Comparison of ENCODE assay signal across 22 mouse cellular contexts in the genomic region with DNA sequence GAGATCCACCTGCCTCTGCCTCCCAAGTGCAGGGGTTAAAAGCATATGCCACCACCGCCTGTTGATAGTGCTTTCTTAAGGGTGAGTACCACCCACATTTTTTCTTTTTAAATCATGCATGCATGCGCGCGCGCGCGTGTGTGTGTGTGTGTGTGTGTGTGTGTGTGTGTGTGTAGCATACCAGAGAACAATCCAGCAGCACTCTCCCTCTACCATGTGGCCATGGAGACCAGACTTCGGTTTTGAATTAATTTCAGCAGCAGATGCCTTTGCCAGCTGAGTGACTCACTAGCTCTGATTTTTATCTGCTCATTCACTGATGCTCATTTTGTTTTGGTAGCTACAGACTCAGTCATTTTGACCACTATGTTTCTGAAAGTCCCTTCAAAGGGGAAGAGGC. TPM values are rescaled to one million over a fixed set of nuclear protein-coding genes. Genes with fewer than 3 reads are reported as not detected.
DNase-seq lines count a peak whose midpoint lies in the region; ATAC-seq and TF ChIP-seq lines count a peak whose summit lies in the region.
"Had no signal": no experiment of that assay in that cellular context is flagged by ENCODE, and none has a peak within 500 bp of the region (broad histone marks: within the 10 kb centered on the region; RNA-seq: fewer than 3 reads in every experiment).

No protein-coding gene starts in this region.

- H3K9me3 ChIP-seq in lung, postnatal 0 days (ENCODE audit: low read length) = no peaks in the 10 kb centered on the region

- H3K4me2 ChIP-seq in lung, postnatal 0 days (replicated peaks; ENCODE audit: low read depth, low read length) = no peak overlapping the region

- no peaks in the 10 kb centered on the region for H3K36me3 ChIP-seq in lung, postnatal 0 days (ENCODE audit: insufficient read depth, low read length)

- no peak for ATAC-seq in lung, postnatal 0 days
- no peak for ATAC-seq in CD4-positive, CD25-positive, alpha-beta regulatory T cell, adult 4 months
- ATAC-seq: hindbrain, embryonic 16.5 days; midbrain, embryonic 16.5 days had no signal

- TF ChIP-seq CTCF in layer of hippocampus, adult 2 months (conservative IDR thresholded peaks at IDR 0.05) = no peak
- no peak for TF ChIP-seq CTCF in lung, postnatal 0 days (IDR thresholded peaks at IDR 0.05)

- intact Hi-C loops in left cerebral cortex, postnatal 10 days (cut with DNase I) = no loop called here

- WGBS in lung, postnatal 0 days = 88% methylated on average over 8 of the region's 8 CpGs

- no peaks in the 10 kb centered on the region for H3K27me3 ChIP-seq in lung, postnatal 0 days (replicated peaks; ENCODE audit: insufficient read depth, low read length)
- H3K27me3 ChIP-seq: CH12.LX had no signal

- H3K9ac ChIP-seq in lung, postnatal 0 days (replicated peaks; ENCODE audit: low read depth) = no peak overlapping the region

- no peak for TF ChIP-seq EP300 in lung, postnatal 0 days (IDR thresholded peaks at IDR 0.05)

- 0 out of 2 replicates have a peak overlapping the region, but pooled peaks have one; percentile 43 for H3K27ac ChIP-seq in layer of hippocampus, adult 2 months
- no peak overlapping the region for H3K27ac ChIP-seq in lung, postnatal 0 days (ENCODE audit: low read length)

- no peaks in the 10 kb centered on the region for H3K4me1 ChIP-seq in lung, postnatal 0 days (ENCODE audit: insufficient read depth, low read depth, low read length)

- peak; percentile 55 for DNase-seq in 3T3-L1 (ENCODE audit: low read depth, low spot score)
- peak; percentile 88 for DNase-seq in brain, adult 2 months (ENCODE audit: low read depth, low spot score)
- peak; percentile 63 to 84 for DNase-seq in layer of hippocampus, adult 2 months (ENCODE audit: low spot score in 2 of 2)
- peak; percentile 38 to 45 for DNase-seq in left cerebral cortex, postnatal 10 days (ENCODE audit: extremely low spot score in 1 of 2, low spot score in 2 of 2)
- no peak for DNase-seq in ovary, adult 18-20 months (ENCODE audit: low spot score)
- DNase-seq in lung, postnatal 0 days (ENCODE audit: low spot score) = no peak
- DNase-seq in lung, postnatal 14 days = no peak
- DNase-seq: adrenal gland, adult 8-10 months; cerebellum, adult 18-20 months; embryo, embryonic 11 days; gastrocnemius, postnatal 36 days had no signal

- no peak overlapping the region for H3K4me3 ChIP-seq in layer of hippocampus, adult 2 months
- H3K4me3 ChIP-seq in lung, postnatal 0 days (ENCODE audit: low read depth, low read length) = no peak overlapping the region

RNA-seq across cellular contexts. Expression of a gene that starts 8.9 kb away (rescaled TPM):
- total RNA-seq in layer of hippocampus, adult 2 months (2021) = not detected
- total RNA-seq in left cerebral cortex, postnatal 10 days (2021) = under 1 TPM in 1 of 2 experiments, not detected in 1; 0.20 TPM
- polyA plus RNA-seq in lung, postnatal 0 days (2015; fragmentation: Nextera tagmentation; extraction: Ambion mirVana) = not detected in 2 replicates
- not detected for polyA plus RNA-seq in CD4-positive, CD25-positive, alpha-beta regulatory T cell, adult 4 months (2017; shearing (Covaris generic))
- total RNA-seq: CH12.LX; gastrocnemius, postnatal 36 days had no signal
- polyA plus RNA-seq: heart, postnatal 0 days; hindbrain, embryonic 16.5 days; kidney, embryonic 14.5 days; limb, embryonic 11.5 days; liver, embryonic 16.5 days; midbrain, embryonic 16.5 days; neural tube, embryonic 14.5 days; small intestine, adult 2 months; stomach, embryonic 16.5 days had no signal

RNA-seq across cellular contexts. Expression of a gene that starts 15.6 kb away (rescaled TPM):
- 10 to 100 TPM; 78.2 to 84.0 TPM for total RNA-seq in layer of hippocampus, adult 2 months (2021)
- 100 to 1,000 TPM in 1 of 2 experiments, 10 to 100 TPM in 1; 97.1 to 103 TPM for total RNA-seq in left cerebral cortex, postnatal 10 days (2021)
- 86.6 and 87.3 TPM in 2 replicates for polyA plus RNA-seq in lung, postnatal 0 days (2015; fragmentation: Nextera tagmentation; extraction: Ambion mirVana)
- 10 to 100 TPM; 72.6 to 91.8 TPM for polyA plus RNA-seq in CD4-positive, CD25-positive, alpha-beta regulatory T cell, adult 4 months (2017; shearing (Covaris generic))

RNA-seq across cellular contexts. Expression of a gene that starts 32.5 kb away (rescaled TPM):
- under 1 TPM; 0.15 to 0.41 TPM for total RNA-seq in layer of hippocampus, adult 2 months (2021)
- under 1 TPM; 0.34 to 0.53 TPM for total RNA-seq in left cerebral cortex, postnatal 10 days (2021)
- 5.4 and 7.2 TPM in 2 replicates for polyA plus RNA-seq in lung, postnatal 0 days (2015; fragmentation: Nextera tagmentation; extraction: Ambion mirVana)
- polyA plus RNA-seq in CD4-positive, CD25-positive, alpha-beta regulatory T cell, adult 4 months (2017; shearing (Covaris generic)) = not detected
- total RNA-seq: CH12.LX had no signal
- polyA plus RNA-seq: limb, embryonic 11.5 days; neural tube, embryonic 14.5 days had no signal

RNA-seq across cellular contexts. Expression of a gene that starts 33.1 kb away (rescaled TPM):
- 10 to 100 TPM; 36.1 to 43.1 TPM for total RNA-seq in layer of hippocampus, adult 2 months (2021)
- total RNA-seq in left cerebral cortex, postnatal 10 days (2021) = 10 to 100 TPM; 33.2 to 42.1 TPM
- 61.2 and 64.7 TPM in 2 replicates for polyA plus RNA-seq in lung, postnatal 0 days (2015; fragmentation: Nextera tagmentation; extraction: Ambion mirVana)
- 10 to 100 TPM; 70.7 to 89.2 TPM for polyA plus RNA-seq in CD4-positive, CD25-positive, alpha-beta regulatory T cell, adult 4 months (2017; shearing (Covaris generic))

RNA-seq across cellular contexts. Expression of a gene that starts 42.0 kb away (rescaled TPM):
- total RNA-seq in layer of hippocampus, adult 2 months (2021) = 10 to 100 TPM; 27.8 to 33.7 TPM
- total RNA-seq in left cerebral cortex, postnatal 10 days (2021) = 10 to 100 TPM; 22.3 to 32.6 TPM
- 18.5 and 19.6 TPM in 2 replicates for polyA plus RNA-seq in lung, postnatal 0 days (2015; fragmentation: Nextera tagmentation; extraction: Ambion mirVana)
- 10 to 100 TPM; 49.8 to 60.5 TPM for polyA plus RNA-seq in CD4-positive, CD25-positive, alpha-beta regulatory T cell, adult 4 months (2017; shearing (Covaris generic))

Comparison
In these comparisons a context has a peak if more than half of its experiments do, and no peak if none do; other contexts are left out.
1. DNase-seq: peak in 3T3-L1 (single experiment), brain, adult 2 months (single experiment), layer of hippocampus, adult 2 months (2 of 2) and left cerebral cortex, postnatal 10 days (2 of 2); none in ovary, adult 18-20 months (single experiment), lung, postnatal 0 days (single experiment) and lung, postnatal 14 days (single experiment).